Mouse (Mus musculus) frontal cortex, postnatal 25 days (tissue): ENCODE measurements around the gene Erv3.
A peak's percentile ranks its signal among the peaks of the same experiment; 100 is the strongest.
"Not testable (repeated sequence)": the region's sequence is repeated elsewhere in the genome, so short reads cannot be mapped to it uniquely, and the experiment has no call there.

Experiments used
- DNase-seq, 2 experiments: peaks; one replicate each; pipeline ENCODE4 v3.0.0; 2022; ENCODE audit warnings: low spot score in 2 of 2

Erv3 gene

DNA sequence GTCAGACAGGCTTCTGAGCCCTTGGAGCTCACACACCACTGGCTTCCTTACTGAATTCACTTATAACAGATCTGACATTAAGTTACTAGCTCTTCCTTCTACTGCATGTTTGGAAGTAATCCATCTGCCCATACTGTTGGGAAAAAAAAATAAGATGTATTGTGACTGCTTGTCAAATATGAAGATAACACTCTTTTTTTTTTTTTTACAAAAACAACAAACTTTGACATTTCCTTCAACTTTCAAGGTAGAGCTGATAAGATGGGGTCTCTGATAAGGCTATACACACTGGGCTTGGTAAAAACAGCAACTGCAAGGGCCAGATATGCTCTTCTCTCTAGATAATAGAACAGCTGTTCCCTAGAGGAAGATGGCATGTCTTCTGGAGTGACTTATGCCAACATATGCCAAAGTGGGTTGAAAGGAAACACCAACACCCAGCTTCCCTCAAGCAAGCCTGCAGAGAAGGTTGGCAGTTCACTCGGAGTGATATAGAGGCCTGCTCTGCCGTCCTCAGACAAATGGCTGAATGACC, 4.8 kb upstream of the Erv3 start:
- DNase-seq, result no peak

DNA sequence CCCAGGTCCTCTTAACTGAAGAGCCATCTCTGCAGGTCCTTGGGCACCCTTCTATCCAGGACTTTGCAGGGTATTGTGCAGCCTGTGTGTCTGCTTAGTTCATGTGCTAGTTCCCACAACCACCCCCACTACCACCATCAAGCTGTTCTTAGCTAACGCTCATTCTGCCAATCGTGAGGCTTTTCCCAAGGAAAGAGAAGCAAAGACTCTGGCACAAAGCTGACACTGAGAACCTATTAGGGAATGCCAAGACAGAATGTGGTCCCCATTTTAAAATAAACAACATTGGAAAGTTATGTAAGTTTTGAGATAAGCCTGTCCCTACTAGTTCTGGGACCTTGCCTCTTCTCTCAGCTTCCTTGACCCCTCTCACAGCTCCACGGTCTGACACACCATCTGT, 3.9 kb upstream of the Erv3 start:
- no peak for DNase-seq

- no peak for DNase-seq
Observed at GRCm38 (mm10) chr2:131862617-131863275, 3.2 kb upstream of the Erv3 start.

- DNase-seq, result no peak
Observed at GRCm38 (mm10) chr2:131857838-131858237, 1.7 kb downstream of the Erv3 start.

DNA sequence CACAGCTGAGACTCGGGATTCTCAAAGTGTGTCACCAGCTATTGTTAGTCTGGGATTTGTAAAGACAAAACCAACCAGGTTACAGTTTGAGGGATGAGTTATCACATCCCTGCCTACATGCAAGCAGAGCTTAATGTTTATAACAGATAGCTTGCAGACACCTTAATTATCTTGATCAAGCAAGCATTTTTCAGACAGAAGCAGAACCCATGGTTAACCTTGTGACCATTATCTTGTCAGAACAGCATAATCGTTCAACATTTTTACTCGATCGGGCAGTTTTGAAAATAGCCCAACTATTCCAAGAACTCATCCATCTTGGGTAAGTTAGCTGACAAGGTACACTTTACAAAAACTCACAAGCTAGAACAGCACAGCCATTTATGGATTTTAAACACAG, 5.8 kb downstream of the Erv3 start:
- no peak for DNase-seq

DNA sequence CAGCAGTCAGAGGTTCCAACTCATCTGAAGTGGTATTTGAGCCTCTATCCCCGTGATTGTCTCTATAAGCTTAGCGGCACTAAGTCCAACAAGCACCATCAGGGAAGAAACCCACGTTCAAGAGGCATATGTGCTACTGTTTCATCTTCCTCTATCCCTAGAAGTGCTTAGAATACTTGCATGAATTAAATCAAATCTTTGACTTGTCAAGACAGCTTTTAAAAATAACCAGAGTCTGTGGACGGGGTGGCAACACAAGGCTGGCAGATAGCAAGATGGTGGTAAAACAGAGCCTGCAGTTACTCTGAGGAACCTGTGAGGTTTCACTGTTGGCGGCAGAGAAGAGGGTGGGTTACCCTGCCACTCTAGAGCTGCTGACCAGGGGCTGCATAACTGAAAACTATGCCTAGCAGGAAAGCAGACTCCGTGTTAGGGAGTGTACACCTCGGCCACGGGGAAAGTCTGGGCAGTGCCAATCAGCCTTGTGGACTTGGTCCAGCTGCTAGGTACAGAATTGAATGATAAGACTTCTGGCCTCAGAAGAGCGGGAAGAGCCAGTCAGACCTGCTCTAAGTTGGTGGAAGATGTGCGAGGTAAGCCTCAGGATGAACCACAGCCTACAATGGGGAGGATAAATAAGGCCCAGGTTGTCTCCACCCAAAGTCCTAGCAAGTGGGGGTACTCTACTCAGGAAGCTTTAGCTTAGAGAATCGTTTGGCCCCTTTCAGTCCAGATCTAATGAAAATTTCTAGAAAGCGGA, 8.0 kb downstream of the Erv3 start:
- DNase-seq, result no peak

GRCm38 (mm10) chr2:131850047-131850446, 9.5 kb downstream of the Erv3 start:
- DNase-seq, result no peak

GRCm38 (mm10) chr2:131847501-131848359, 11.8 kb downstream of the Erv3 start:
- DNase-seq, result peak in 1 of 2 experiments; percentile 47

- DNase-seq, result no peak
Observed at GRCm38 (mm10) chr2:131846811-131847210, 12.7 kb downstream of the Erv3 start.

DNA sequence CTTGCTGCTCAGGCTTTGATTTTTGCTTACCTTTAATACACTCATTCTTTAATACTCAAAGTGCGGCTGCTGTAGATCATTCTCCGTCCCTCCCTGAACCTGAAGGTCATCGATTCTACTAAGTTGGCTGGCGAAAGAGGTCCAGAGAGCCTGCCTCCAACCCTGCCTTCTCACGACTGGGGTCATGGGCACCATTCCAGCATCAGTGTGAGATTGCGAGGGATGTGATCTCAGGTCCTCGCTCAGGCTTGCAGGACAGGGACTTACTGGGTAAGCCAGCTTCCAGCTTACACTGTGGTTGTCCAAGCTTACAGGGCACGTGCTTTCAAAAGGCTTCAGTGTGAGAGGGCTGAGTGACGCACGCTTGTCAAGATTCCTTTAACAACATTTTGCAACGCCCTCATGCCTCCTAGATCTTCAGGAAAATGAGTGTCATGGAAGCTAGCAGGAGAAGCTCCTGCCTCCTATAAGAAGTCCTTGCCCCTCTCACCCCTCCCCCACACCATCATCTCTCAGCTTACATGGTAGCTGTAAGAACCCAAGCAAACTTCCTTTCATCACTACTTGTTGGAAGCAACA, 13.3 kb downstream of the Erv3 start:
- no peak for DNase-seq

GRCm38 (mm10) chr2:131845671-131846070, 13.9 kb downstream of the Erv3 start:
- DNase-seq, result no peak

DNA sequence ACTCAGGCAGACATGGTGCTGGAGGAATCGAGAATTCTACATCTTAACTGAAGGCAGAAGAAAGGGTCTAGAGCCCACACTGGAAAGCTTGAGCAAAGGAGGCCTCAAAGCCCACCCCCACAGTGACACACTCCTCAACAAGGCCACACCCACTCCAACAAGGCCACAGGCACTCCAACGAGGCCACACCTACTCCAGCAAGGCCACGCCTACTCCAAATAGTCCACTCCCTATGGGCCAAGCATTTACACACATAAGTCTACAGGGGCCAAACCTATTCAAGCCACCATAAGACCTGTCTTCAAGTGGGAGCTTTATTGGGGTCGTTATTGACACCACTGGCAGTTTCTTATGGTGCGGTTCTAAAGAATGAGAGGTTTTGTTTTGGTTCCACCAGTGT, 17.0 kb downstream of the Erv3 start:
- DNase-seq, result no peak

DNA sequence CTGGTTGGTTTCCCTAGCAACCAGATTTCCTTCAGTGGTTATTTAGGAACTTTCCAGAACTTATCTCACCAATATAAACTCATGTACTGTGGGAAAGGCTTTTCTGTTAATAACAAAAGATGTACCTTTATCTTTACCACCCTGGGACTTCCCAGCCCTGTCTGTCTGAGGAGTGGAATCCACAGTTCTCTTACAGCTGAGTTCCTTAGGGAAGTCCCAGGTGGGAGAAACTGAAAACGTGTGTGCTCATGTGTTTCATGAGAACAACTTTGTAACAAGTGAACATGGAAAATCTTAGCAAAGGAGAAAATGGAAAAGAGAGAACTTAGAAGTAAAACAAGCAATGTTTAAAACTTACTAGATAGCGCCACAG, 18.2 kb downstream of the Erv3 start:
- no peak for DNase-seq

GRCm38 (mm10) chr2:131840611-131841320, 18.8 kb downstream of the Erv3 start:
- DNase-seq, result no peak

DNA sequence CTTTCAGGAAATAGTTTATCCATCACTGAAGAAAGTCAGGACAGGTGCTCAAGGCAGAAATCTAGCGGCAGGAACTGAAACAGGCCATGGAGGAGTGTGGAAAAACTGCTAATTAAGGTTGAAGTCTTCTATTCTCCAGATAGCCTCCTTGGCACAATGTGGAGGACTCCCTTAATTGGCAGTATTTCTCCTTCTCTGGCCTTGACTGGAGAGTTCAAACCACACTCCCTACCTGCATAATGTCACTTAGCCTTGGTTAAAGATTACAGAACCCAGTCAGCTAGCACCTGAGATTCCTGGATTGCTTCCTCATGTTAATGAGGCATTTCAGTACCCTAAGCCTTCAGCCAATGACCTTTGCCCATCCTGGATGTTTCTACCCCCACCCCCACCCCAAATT, 25.3 kb downstream of the Erv3 start:
- no peak for DNase-seq

- no peak for DNase-seq
Observed at GRCm38 (mm10) chr2:131831861-131832260, 27.7 kb downstream of the Erv3 start.

DNA sequence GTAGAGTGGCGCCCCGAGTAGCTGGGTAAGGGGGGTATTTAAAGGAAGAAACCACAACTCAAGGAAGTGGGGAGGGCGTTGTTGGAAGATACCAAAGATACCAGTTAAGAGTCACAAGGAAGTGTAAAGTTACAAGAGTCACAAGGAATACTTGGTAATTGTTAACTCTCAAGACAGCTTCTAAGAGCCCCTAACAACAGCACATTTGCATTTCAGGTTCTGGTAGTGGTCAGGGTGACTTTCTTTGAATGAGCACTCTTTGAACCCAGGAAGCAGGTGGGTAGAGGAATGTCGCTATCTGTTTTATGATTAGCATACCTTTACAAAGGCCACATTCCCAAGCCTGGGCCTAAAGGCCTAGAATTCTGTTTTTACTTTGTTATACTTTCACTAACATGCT, 28.6 kb downstream of the Erv3 start:
- DNase-seq, result not testable (repeated sequence)

- DNase-seq, result peak in 1 of 2 experiments; percentile 51
Observed at GRCm38 (mm10) chr2:131827999-131828975, 31.3 kb downstream of the Erv3 start.

- DNase-seq, result no peak
Observed at GRCm38 (mm10) chr2:131827026-131827687, 32.4 kb downstream of the Erv3 start.

DNA sequence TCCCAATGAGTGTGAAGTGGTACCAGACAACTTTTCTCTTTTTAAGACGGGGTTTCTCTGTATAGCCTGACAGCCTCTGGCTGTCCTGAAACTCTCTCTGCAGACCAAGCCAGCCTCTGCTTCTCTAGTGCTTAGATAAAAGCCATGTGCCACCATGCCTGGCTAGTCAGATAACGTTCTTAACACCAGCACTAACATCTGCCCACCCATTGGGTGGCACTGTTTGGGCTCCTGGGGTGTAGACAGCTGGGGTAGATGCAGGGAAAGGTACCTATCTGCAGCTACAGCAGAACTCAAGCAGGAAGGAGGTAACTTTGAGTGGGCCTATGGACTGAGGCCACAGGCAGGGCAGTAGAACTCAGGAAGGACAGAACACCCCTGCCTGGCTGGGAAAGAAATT, 34.0 kb downstream of the Erv3 start:
- DNase-seq, result no peak
